Comparison of ENCODE assay signal across 18 mouse cellular contexts in genomic region chr2:71613216-71613615, GRCm38 (mm10).
DNase-seq lines count a peak whose midpoint lies in the region; ATAC-seq and TF ChIP-seq lines count a peak whose summit lies in the region.
"Had no signal": no experiment of that assay in that cellular context is flagged by ENCODE, and none has a peak within 500 bp of the region (broad histone marks: within the 10 kb centered on the region; RNA-seq: fewer than 3 reads in every experiment).

No protein-coding gene starts in this region.

- H3K9me3 ChIP-seq in forebrain, embryonic 10.5 days, result no peaks in the 10 kb centered on the region
- no peaks in the 10 kb centered on the region for H3K9me3 ChIP-seq in forebrain, embryonic 16.5 days (ENCODE audit: control insufficient read depth, low read length)
- H3K9me3 ChIP-seq in liver, embryonic 12.5 days (replicated peaks), result no peaks in the 10 kb centered on the region
- H3K9me3 ChIP-seq: embryonic facial prominence, embryonic 15.5 days; heart, embryonic 10.5 days; liver, embryonic 15.5 days had no signal

- WGBS in forebrain, embryonic 10.5 days, result 49% methylated on average over 2 of the region's 2 CpGs
- 28% methylated on average over 2 of the region's 2 CpGs for WGBS in forebrain, embryonic 16.5 days
- 25% methylated on average over 2 of the region's 2 CpGs for WGBS in liver, adult 2 months
- 46% methylated on average over 2 of the region's 2 CpGs for WGBS in liver, embryonic 12.5 days (ENCODE audit: insufficient replicate concordance)

- no peak for TF ChIP-seq CTCF in liver, adult 2 months (IDR thresholded peaks at IDR 0.05; ENCODE audit: low read depth, low read length)

- no peaks in the 10 kb centered on the region for H3K79me2 ChIP-seq in liver, adult 2 months (ENCODE audit: control insufficient read depth, insufficient read depth, low read length)

- peak overlapping the region; percentile 83 for H3K27ac ChIP-seq in forebrain, embryonic 10.5 days
- no peak overlapping the region for H3K27ac ChIP-seq in forebrain, embryonic 16.5 days (ENCODE audit: low read length)
- H3K27ac ChIP-seq in liver, adult 2 months (replicated peaks; ENCODE audit: insufficient read depth, low read depth, low read length), result no peak overlapping the region
- H3K27ac ChIP-seq in liver, embryonic 12.5 days, result no peak overlapping the region
- H3K27ac ChIP-seq: embryonic facial prominence, embryonic 15.5 days; heart, embryonic 10.5 days; liver, embryonic 15.5 days had no signal

- H3K27me3 ChIP-seq in forebrain, embryonic 10.5 days (ENCODE audit: poor library complexity, severe bottlenecking), result peaks cover 4% of the 10 kb centered on the region; the same call in 1 of the 2 replicates
- H3K27me3 ChIP-seq in forebrain, embryonic 16.5 days (replicated peaks; ENCODE audit: control insufficient read depth, insufficient read depth, low read length), result no peaks in the 10 kb centered on the region
- no peaks in the 10 kb centered on the region for H3K27me3 ChIP-seq in liver, adult 2 months (ENCODE audit: control insufficient read depth, insufficient read depth, low read length)
- no peaks in the 10 kb centered on the region for H3K27me3 ChIP-seq in liver, embryonic 12.5 days (replicated peaks)
- H3K27me3 ChIP-seq: embryonic facial prominence, embryonic 15.5 days; liver, embryonic 15.5 days; Patski had no signal

- no peak for ATAC-seq in forebrain, embryonic 16.5 days
- no peak for ATAC-seq in liver, embryonic 12.5 days
- ATAC-seq in granulocyte monocyte progenitor cell, adult 5-6 weeks (replicated peaks; ENCODE audit: poor library complexity, severe bottlenecking), result peak; percentile 68
- ATAC-seq: intestine, embryonic 16.5 days; Patski had no signal

- no peak for DNase-seq in forebrain, embryonic 10.5 days (ENCODE audit: extremely low spot score, low spot score)
- DNase-seq in liver, adult 2 months (ENCODE audit: extremely low read depth, low read depth, low spot score), result peak; percentile 80
- DNase-seq in yolk sac, embryonic 10.5 days (ENCODE audit: low spot score), result peak; percentile 67
- no peak for DNase-seq in adrenal gland, adult 2 months
- DNase-seq in frontal cortex, postnatal 25 days (ENCODE audit: low spot score in 2 of 2), result no peak
- DNase-seq: cerebellum, adult 2 months; gastrocnemius, postnatal 14 days; kidney, postnatal 36 days; left cerebral cortex, postnatal 4 days; lung, postnatal 14 days had no signal

- no peak overlapping the region for H3K9ac ChIP-seq in forebrain, embryonic 16.5 days (replicated peaks; ENCODE audit: low read depth, low read length)
- H3K9ac ChIP-seq in liver, adult 2 months (ENCODE audit: low read depth, low read length), result no peak overlapping the region
- H3K9ac ChIP-seq in liver, embryonic 12.5 days, result no peak overlapping the region
- H3K9ac ChIP-seq: embryonic facial prominence, embryonic 15.5 days; liver, embryonic 15.5 days had no signal

- peaks cover 49% of the 10 kb centered on the region for H3K4me1 ChIP-seq in forebrain, embryonic 10.5 days
- peaks cover 17% of the 10 kb centered on the region for H3K4me1 ChIP-seq in forebrain, embryonic 16.5 days (replicated peaks; ENCODE audit: control insufficient read depth, insufficient read depth, low read length)
- H3K4me1 ChIP-seq in liver, adult 2 months (ENCODE audit: control insufficient read depth, insufficient read depth, low read length), result peaks cover 5% of the 10 kb centered on the region
- H3K4me1 ChIP-seq in liver, embryonic 12.5 days, result no peaks in the 10 kb centered on the region
- H3K4me1 ChIP-seq: embryonic facial prominence, embryonic 15.5 days; liver, embryonic 15.5 days had no signal

- H3K4me3 ChIP-seq in forebrain, embryonic 10.5 days, result peak overlapping the region; percentile 21; the same call in 1 of the 2 replicates
- no peak overlapping the region for H3K4me3 ChIP-seq in forebrain, embryonic 16.5 days (replicated peaks; ENCODE audit: low read length)
- no peak overlapping the region for H3K4me3 ChIP-seq in liver, adult 2 months (ENCODE audit: insufficient read depth, low read depth, low read length)
- H3K4me3 ChIP-seq in liver, embryonic 12.5 days, result no peak overlapping the region
- H3K4me3 ChIP-seq: embryonic facial prominence, embryonic 15.5 days; heart, embryonic 10.5 days; liver, embryonic 15.5 days had no signal

- no peak for TF ChIP-seq POLR2A in liver, adult 2 months (IDR thresholded peaks at IDR 0.05; ENCODE audit: extremely low read depth, insufficient read depth, low read length)

- no peaks in the 10 kb centered on the region for H3K36me3 ChIP-seq in forebrain, embryonic 10.5 days (replicated peaks)
- H3K36me3 ChIP-seq in forebrain, embryonic 16.5 days (ENCODE audit: control insufficient read depth, insufficient read depth), result no peaks in the 10 kb centered on the region
- no peaks in the 10 kb centered on the region for H3K36me3 ChIP-seq in liver, adult 2 months (ENCODE audit: control insufficient read depth, insufficient read depth, low read length)
- H3K36me3 ChIP-seq in liver, embryonic 12.5 days, result no peaks in the 10 kb centered on the region
- H3K36me3 ChIP-seq: embryonic facial prominence, embryonic 15.5 days; heart, embryonic 10.5 days; liver, embryonic 15.5 days had no signal

- H3K4me2 ChIP-seq in forebrain, embryonic 16.5 days (ENCODE audit: low read length), result no peak overlapping the region
- H3K4me2 ChIP-seq in liver, embryonic 12.5 days, result no peak overlapping the region
- H3K4me2 ChIP-seq: embryonic facial prominence, embryonic 15.5 days; liver, embryonic 15.5 days had no signal

Comparison
In these comparisons a context has a peak if more than half of its experiments do, and no peak if none do; other contexts are left out.
1. DNase-seq: peak in liver, adult 2 months (single experiment) and yolk sac, embryonic 10.5 days (single experiment); none in forebrain, embryonic 10.5 days (single experiment), adrenal gland, adult 2 months (single experiment) and frontal cortex, postnatal 25 days (0 of 2).